Mouse (Mus musculus): ENCODE results near the gene Npy4r.

GRCm38 (mm10) chr14:34154601-34155337 is 2.5 kb upstream of the Npy4r start:
- TF ChIP-seq POLR2A (IDR thresholded peaks at IDR 0.05; ENCODE audit: borderline replicate concordance, control insufficient read depth, low read depth, low read length) (no peak), CTCF (IDR thresholded peaks at IDR 0.05; ENCODE audit: control insufficient read depth, insufficient read depth, low read length) (peak; percentile 52)

All from bone marrow, adult 2 months (tissue).